Mouse (Mus musculus): ENCODE data around the gene Fam131c.
A peak's percentile ranks its signal among the peaks of the same experiment; 100 is the strongest.

Fam131c gene

DNA sequence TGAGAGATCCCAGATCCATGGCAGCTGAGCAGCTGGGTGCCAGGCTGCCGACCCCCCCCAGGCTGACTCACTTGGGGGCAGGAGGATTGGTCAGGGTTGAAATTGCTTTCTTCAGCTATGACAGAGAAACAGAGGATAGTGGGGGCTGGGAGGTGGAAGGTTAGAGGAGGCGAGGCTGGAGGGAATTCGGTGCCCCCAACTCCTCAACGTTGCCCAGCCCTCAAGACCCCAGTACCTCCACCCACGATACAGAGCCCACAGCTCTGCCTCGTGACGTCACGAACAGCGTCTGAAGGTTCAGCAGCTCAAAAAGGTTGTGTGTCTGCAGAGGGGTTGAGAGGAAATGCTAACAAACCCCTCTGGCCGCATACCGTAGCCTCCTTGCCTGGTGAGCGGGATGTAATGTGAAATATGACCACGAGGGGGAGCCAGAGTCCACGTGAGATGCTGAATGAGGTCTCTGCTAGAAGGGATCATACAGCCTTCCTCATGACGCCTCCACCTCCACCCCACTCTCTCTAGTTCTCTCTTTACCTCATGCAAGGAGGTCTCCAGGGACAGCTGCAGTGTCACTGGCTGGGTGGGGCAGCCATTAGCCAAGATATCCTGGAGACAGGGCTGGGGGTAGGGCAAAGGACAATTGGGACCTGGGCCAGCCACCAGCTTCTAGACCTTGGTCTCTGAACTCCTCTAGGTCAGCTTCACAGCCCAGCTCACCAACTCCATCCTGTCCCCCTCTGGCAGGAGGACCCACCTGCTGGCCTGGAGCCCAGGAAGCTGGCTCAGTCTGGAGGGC, 36.7 kb downstream of the Fam131c start:
- Histone ChIP-seq H3K4me3 (replicated peaks; ENCODE audit: low read length) (no peak overlapping the region), H3K27me3 (ENCODE audit: insufficient read depth, low read length) (peaks cover 13% of the 10 kb centered on the region), H3K4me1 (replicated peaks; ENCODE audit: low read depth, low read length) (peaks cover 32% of the 10 kb centered on the region), H3K9me3 (ENCODE audit: low read length) (no peaks in the 10 kb centered on the region), H3K36me3 (ENCODE audit: insufficient read depth, low read length) (no peaks in the 10 kb centered on the region)
- TF ChIP-seq NANOG (IDR thresholded peaks at IDR 0.05; ENCODE audit: borderline replicate concordance, low read length) (no peak), CTCF (conservative IDR thresholded peaks at IDR 0.05; ENCODE audit: low read length) (peak; percentile 83)

DNA sequence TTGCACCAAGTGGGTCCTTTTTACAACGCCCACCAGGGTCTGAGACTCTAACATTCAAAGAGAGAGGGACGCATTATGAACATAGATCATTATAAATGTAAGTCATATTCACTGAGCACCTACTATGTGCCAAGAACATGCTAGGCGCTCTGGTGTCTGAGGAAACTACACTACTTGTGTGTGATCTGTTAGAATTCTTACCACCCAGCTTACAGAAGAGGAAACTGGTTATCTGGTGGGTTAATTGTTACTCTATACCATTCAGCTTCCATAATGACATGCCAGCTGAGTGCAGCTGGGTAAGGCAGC, 37.2 kb downstream of the Fam131c start:
- Histone ChIP-seq H3K27me3 (ENCODE audit: insufficient read depth, low read length) (peaks cover 15% of the 10 kb centered on the region), H3K4me3 (replicated peaks; ENCODE audit: low read length) (no peak overlapping the region), H3K9me3 (ENCODE audit: low read length) (no peaks in the 10 kb centered on the region), H3K36me3 (ENCODE audit: insufficient read depth, low read length) (no peaks in the 10 kb centered on the region), H3K4me1 (replicated peaks; ENCODE audit: low read depth, low read length) (peaks cover 32% of the 10 kb centered on the region)
- TF ChIP-seq CTCF (conservative IDR thresholded peaks at IDR 0.05; ENCODE audit: low read length) (no peak), POU5F1 (IDR thresholded peaks at IDR 0.05; ENCODE audit: borderline replicate concordance, low read length) (no peak), NANOG (IDR thresholded peaks at IDR 0.05; ENCODE audit: borderline replicate concordance, low read length) (no peak)

- no peak for TF ChIP-seq POU5F1 (IDR thresholded peaks at IDR 0.05; ENCODE audit: borderline replicate concordance, low read length)
- TF ChIP-seq CTCF (conservative IDR thresholded peaks at IDR 0.05; ENCODE audit: low read length) = peak; percentile 54
These were observed 38.7 kb downstream of the Fam131c start for GRCm38 (mm10) chr4:141406516-141407299.

DNA sequence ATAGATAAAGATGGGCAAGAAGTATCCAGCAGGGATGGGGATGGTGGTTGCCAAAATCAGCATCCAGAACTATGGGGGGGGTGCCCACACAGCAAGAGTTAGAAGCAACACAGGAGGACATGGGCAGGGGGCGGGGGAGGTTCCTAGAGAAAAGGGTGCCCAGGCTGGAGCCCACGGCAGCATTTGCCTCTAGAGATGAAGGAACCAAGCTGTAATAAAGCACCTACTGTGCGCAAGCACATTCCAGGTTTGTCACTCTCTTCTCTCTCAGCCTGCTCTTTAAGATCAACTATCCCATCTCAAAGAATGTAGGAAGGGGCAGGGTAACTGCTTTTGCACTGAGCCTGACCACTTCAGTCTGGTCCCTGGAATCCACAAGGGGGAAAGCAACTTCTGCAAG, 40.6 kb downstream of the Fam131c start:
- Histone ChIP-seq H3K9me3 (ENCODE audit: low read length) (peaks cover 4% of the 10 kb centered on the region), H3K4me3 (replicated peaks; ENCODE audit: low read length) (no peak overlapping the region), H3K4me1 (replicated peaks; ENCODE audit: low read depth, low read length) (peaks cover 37% of the 10 kb centered on the region), H3K27me3 (ENCODE audit: insufficient read depth, low read length) (peaks cover 29% of the 10 kb centered on the region), H3K36me3 (ENCODE audit: insufficient read depth, low read length) (no peaks in the 10 kb centered on the region)
- TF ChIP-seq CTCF (conservative IDR thresholded peaks at IDR 0.05; ENCODE audit: low read length) = no peak
- no peak for TF ChIP-seq POU5F1 (IDR thresholded peaks at IDR 0.05; ENCODE audit: borderline replicate concordance, low read length)
- no peak for TF ChIP-seq NANOG (IDR thresholded peaks at IDR 0.05; ENCODE audit: borderline replicate concordance, low read length)

More at GRCm38 (mm10) chr4:141406516-141407299, 38.7 kb downstream of the Fam131c start:
- no peaks in the 10 kb centered on the region for H3K36me3 ChIP-seq (ENCODE audit: insufficient read depth, low read length)
- H3K9me3 ChIP-seq (ENCODE audit: low read length) = no peaks in the 10 kb centered on the region
- H3K27me3 ChIP-seq (ENCODE audit: insufficient read depth, low read length) = peaks cover 26% of the 10 kb centered on the region
- no peak overlapping the region for H3K4me3 ChIP-seq (replicated peaks; ENCODE audit: low read length)
- H3K4me1 ChIP-seq (replicated peaks; ENCODE audit: low read depth, low read length) = peaks cover 37% of the 10 kb centered on the region

DNA sequence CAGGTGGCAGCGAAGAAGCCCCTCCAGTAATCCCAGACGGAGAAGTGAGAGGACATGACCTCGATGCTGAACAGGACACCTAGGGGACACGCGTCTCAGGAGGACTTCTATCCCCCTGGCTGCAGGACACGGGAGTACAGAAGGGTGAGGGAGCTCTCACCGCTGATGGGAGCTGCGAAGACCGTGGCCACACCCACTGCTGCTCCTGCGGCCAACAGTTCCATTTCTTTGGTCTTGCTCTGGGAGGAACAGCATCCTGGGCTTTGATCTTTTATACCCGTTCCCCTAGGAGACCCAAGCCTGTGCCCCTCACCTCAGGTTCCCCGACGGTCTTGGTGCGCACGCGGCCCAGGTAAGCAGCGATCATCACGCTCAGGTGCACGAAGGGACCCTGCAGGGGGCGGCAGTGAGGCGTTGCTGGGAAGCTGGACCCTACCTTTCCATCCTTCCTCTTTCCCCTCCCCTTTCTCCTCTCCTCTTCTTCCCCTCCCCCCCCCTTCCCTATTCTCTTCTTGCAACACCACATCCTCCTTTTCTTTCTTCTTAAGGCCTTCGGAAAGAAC, 43.5 kb downstream of the Fam131c start:
- peak overlapping the region; percentile 35 for H3K4me3 ChIP-seq (replicated peaks; ENCODE audit: low read length)
- H3K4me1 ChIP-seq (replicated peaks; ENCODE audit: low read depth, low read length) = peaks cover 26% of the 10 kb centered on the region
- peaks cover 4% of the 10 kb centered on the region for H3K9me3 ChIP-seq (ENCODE audit: low read length)
- TF ChIP-seq NANOG (IDR thresholded peaks at IDR 0.05; ENCODE audit: borderline replicate concordance, low read length) = no peak
- TF ChIP-seq CTCF (conservative IDR thresholded peaks at IDR 0.05; ENCODE audit: low read length) = peak; percentile 58
- no peak for TF ChIP-seq POU5F1 (IDR thresholded peaks at IDR 0.05; ENCODE audit: borderline replicate concordance, low read length)
- peaks cover 39% of the 10 kb centered on the region for H3K27me3 ChIP-seq (ENCODE audit: insufficient read depth, low read length)
- H3K36me3 ChIP-seq (ENCODE audit: insufficient read depth, low read length) = no peaks in the 10 kb centered on the region

DNA sequence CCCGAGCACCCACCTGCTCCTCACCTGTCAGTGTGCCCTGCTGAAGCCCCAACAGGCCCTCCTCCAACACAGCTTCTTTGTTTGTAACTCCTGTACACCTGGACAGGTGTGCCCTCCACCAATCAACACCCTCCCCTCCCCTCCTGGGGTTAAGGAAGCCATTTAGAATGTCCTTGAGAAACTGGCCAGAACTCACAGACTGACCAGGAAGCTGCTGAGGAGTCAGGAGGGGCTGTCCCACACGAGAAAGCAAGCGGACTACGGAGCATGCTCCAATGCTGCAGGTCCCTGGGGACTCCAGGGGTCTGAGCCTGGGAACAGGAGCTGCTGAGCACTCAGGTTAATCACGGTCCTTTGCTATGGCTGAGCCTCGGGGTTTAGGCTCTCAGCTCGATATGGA, 47.9 kb downstream of the Fam131c start, which contains the start of gene Clcnkb:
TSS of gene Clcnkb (minus strand) at position 91 of the 400 bp plus-strand sequence.
- Histone ChIP-seq H3K9me3 (ENCODE audit: low read length) (peaks cover 4% of the 10 kb centered on the region), H3K27me3 (ENCODE audit: insufficient read depth, low read length) (peaks cover 24% of the 10 kb centered on the region), H3K4me1 (replicated peaks; ENCODE audit: low read depth, low read length) (peaks cover 21% of the 10 kb centered on the region), H3K36me3 (ENCODE audit: insufficient read depth, low read length) (no peaks in the 10 kb centered on the region), H3K4me3 (replicated peaks; ENCODE audit: low read length) (0 out of 2 replicates have a peak within 1 kb of the TSS, but pooled peaks have one; percentile 5)
- TF ChIP-seq NANOG (IDR thresholded peaks at IDR 0.05; ENCODE audit: borderline replicate concordance, low read length) = no peak
- no peak for TF ChIP-seq CTCF (conservative IDR thresholded peaks at IDR 0.05; ENCODE audit: low read length)
- no peak for TF ChIP-seq POU5F1 (IDR thresholded peaks at IDR 0.05; ENCODE audit: borderline replicate concordance, low read length)

DNA sequence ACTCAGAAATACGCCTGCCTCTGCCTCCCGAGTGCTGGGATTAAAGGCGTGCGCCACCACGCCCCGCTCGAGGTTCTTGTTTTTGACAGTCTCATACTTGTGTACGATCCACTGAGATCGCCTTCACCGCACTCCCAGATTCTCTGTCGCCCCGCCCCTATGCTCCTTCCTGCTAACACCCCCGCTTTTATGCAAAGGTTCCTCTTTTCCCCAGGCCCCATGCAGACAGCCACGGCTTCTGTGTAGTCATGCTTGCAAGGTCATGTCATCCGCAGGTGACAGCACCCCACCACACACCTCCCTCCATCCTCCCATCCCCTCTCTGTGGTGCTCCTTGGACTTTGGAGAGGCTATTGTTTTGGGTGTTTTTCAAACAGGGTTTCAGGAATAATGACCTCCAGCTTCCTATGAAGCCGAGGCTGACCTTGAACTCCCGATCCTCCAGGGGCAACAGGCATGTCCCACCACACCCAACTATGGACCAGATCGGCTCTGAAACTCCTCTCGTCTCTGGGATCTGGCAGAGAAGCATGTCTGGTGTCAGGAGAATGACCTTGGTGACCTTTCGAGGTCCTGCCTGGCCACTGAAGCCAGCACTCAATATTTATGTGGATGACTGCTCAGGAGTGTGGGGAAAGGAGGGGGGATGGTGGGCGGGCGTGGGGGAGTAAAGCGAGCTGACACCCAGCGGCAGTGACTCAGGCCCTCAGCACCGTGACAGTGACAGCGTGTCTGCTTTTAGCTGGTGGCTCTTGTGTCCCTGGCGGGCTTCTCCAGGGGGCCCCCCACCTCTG, 51.6 kb downstream of the Fam131c start:
- Histone ChIP-seq H3K4me3 (replicated peaks; ENCODE audit: low read length) (no peak overlapping the region), H3K36me3 (ENCODE audit: insufficient read depth, low read length) (no peaks in the 10 kb centered on the region), H3K4me1 (replicated peaks; ENCODE audit: low read depth, low read length) (peaks cover 24% of the 10 kb centered on the region), H3K27me3 (ENCODE audit: insufficient read depth, low read length) (peaks cover 34% of the 10 kb centered on the region), H3K9me3 (ENCODE audit: low read length) (no peaks in the 10 kb centered on the region)
- TF ChIP-seq CTCF (conservative IDR thresholded peaks at IDR 0.05; ENCODE audit: low read length) (no peak), POU5F1 (IDR thresholded peaks at IDR 0.05; ENCODE audit: borderline replicate concordance, low read length) (no peak), NANOG (IDR thresholded peaks at IDR 0.05; ENCODE audit: borderline replicate concordance, low read length) (no peak)
